Mouse (Mus musculus): ENCODE measurements around the gene Mrps12.
"Not testable (repeated sequence)": the region's sequence is repeated elsewhere in the genome, so short reads cannot be mapped to it uniquely, and the experiment has no call there.

The Mrps12 gene

DNA sequence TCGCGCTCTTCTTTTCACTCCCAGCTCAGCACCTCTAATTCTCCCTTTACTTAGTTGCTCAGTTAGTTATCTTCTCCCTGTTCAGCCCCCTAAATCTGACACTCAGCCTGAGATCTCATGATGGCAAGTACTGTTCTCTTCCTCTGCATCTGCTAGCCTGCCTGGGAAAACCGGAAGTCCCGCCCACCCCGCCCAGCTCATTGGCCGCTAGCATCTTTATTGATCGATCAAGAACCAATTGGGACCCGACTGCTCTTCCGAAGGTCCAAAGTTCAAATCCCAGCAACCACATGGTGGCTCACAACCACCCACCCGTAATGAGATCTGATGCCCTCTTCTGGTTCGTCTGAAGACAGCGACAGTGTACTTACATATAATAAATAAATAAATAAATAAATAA is 40.3 kb downstream of the Mrps12 start:
- not testable (repeated sequence) for DNase-seq

DNA sequence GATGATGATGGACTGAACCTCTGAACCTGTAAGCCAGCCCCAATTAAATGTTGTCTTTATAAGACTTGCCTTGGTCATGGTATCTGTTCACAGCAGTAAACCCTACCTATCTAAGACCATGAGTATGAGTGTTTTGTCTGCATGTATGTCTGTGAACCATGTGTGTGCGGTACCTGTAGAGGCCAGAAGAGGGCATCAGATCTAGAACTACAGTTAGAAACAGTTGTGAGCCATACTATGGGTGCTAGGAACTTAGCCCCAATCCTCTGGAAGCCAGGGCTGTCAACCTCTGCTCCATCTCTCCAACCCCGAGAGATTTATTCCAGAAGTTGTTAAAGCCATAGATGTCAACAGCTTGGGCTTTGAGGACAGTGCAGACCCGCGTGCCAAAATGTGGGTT is 41.4 kb downstream of the Mrps12 start:
- no peak for DNase-seq

DNA sequence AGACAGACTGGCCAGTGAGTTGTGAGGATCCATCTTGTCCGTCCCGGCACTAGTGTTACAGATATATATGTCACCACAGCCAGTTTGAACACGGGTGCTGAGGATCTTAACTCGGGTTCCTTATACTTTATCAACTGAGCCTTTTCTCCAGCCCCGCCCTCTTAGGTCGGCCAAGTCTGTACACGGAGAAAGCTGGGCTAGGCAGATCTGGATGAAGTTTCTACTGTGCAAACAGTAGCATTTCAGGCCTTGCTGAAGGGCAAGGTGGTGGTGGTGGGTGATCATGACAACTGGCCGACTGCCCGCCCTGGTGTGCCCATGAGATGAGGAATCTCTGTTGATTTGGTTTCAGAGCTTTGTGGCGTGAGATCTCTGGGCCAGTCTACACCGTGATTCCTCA is 44.3 kb downstream of the Mrps12 start:
- DNase-seq, result no peak

DNA sequence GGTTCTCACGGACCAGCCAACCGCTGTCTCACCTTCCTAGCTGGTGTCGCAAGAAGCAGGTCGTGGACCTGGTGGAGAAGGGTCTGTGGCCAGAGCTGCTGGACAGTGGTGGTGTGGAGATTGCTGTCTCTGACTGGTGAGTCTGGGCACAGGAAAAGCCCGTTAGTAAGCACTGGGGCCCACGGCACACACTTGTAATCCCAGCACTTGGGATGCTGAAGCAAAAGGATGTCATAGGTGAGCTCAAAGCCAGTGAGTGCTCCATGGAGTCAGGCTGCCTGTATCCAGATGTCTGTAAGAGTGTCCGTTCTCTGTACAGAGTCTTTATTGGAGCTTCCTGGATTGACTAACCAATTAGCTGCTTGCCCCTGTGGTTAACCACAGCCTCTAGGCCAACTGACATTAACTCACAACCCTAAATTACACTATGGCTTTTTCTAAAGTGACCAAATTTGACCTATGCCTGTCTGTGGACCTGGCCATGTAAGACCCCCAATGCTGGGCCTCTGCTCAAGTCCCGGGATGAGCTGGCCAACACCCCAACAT is 46.6 kb downstream of the Mrps12 start:
- DNase-seq, result no peak

DNA sequence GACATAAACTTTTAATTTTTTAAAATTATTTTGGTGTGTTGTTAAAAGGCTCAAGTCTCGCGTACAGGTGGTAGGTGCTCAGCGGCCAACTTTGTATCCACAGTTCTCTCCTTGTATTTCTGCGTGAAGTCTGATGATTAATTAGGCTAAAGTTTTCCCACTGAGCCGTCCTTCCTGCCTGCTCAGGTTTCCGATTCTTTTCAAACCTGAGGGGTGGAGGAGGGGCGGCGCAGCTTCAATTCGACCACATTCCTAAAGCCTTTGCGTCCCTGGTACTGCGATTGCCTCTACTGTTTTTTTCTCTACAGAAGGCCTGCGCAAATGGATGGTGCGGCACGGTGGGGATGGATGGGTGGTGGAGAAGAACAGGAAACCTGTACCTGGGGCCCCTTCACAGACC is 47.2 kb downstream of the Mrps12 start:
- DNase-seq, result no peak

DNA sequence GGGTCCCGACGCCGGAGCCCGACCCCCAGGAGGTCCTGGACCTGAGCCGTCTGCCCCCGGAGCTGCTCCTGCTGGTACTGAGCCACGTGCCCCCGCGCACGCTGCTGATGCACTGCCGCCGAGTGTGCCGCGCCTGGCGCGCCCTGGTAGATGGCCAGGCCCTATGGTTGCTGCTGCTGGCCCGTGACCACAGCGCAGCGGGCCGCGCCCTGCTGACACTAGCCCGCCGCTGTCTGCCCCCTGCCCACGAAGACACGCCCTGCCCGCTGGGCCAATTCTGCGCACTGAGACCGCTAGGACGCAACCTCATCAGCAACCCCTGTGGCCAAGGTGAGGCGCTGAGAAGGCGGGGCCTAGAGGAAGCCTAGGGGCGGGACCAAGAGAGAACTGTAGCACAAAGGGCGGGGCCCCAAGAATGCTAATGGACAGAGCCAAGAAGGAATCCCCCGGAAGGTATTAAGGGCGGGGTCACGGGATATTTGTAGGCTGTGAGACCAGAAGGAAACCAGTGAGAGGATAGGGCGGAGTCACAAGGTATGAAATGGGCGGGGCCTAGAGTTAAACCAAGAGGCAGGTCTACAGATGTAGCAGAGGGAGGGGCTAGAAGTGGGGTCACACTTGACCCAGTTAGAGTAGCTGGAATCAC is 48.2 kb downstream of the Mrps12 start:
- DNase-seq, result peak; percentile 94

DNA sequence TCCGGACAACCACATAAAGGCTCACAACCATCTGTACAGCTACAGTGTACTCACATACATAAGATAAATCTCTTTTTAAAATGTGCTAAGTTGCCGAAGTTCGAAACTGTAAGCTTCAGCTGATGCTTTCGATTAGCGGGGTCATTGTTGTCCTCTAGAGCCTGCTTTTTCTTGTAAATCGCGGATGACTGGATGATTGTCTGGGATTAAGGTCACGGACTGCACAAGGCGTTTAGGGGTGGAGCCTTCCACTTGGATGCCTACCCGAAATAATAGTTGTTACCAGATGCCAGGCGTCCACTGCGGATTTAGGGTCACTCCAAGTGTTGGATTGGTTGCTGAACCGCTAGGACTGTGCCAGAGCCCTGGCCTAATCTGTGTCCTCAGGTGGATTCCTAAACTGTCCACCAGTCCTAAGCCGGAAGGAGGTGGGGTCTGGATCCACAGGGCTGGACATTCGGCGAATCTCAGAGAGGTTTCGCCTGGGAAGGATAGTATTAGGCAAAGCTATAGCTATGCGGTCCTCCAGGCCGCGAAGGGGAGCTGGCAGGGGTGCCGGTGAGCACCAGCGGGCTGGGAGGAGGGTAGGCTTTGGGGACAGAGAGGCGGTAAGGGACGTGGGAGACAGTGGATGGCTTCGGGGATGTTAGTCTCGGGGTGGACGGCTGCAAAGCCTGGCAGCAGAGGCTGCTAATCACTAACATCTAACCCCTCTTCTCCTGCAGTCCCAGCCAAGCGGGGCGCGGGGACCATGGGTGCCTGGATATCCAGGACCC is 48.9 kb downstream of the Mrps12 start, which contains the start of gene Fbxo27:
Gene Fbxo27, plus strand, starts transcription at position 305 of the 776 bp plus-strand sequence.
- DNase-seq, result no peak

DNA sequence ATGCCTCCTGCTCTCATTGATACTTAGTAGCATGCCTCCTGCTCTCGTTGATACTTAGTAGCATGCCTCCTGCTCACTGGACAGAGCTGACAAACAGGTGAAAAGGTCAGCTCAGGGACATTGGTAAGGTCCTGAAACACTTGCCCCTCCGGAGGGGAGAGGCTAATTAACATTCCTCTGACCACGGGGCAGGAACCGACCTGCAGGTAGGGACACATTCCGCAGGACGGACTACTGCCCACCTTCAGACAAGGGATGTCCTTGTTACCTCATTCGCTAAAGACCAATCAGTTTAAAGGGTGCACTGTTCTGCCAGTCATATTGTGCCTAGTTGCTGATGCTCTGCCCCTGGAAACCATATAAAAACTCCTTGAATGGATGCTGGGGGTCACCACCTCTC is 50.5 kb downstream of the Mrps12 start:
- no peak for DNase-seq
